Mouse (Mus musculus) limb, embryonic 10.5 days (tissue): Measurements from ENCODE around the gene Olfr709-ps1. TPM values are rescaled to one million over a fixed set of nuclear protein-coding genes. Genes with fewer than 3 reads are reported as not detected.
"Not testable (repeated sequence)": the region's sequence is repeated elsewhere in the genome, so short reads cannot be mapped to it uniquely, and the experiment has no call there.

ENCODE experiments used
- DNase-seq: peaks from one replicate; pipeline ENCODE4 v3.0.0-alpha.2; 2017; ENCODE audit warnings: low spot score
- H3K27ac ChIP-seq: fragments of 300-500 bp; sonication (generic); 2 replicates; pipeline ENCODE4 v1.5.1; 2016; ENCODE audit warnings: mild to moderate bottlenecking
- H3K27me3 ChIP-seq: fragments of 300-500 bp; sonication (generic); 2 replicates; pipeline ENCODE4 v1.6.1; 2016; ENCODE audit warnings: low read depth, mild to moderate bottlenecking; ENCODE audit not compliant: poor library complexity, severe bottlenecking
- H3K36me3 ChIP-seq: fragments of 300-500 bp; sonication (generic); 2 replicates; pipeline ENCODE4 v1.6.1; 2016; ENCODE audit warnings: mild to moderate bottlenecking, moderate library complexity
- H3K4me1 ChIP-seq: fragments of 300-500 bp; sonication (generic); 2 replicates; pipeline ENCODE4 v1.6.1; 2016
- H3K4me3 ChIP-seq: fragments of 300-500 bp; sonication (generic); 2 replicates; pipeline ENCODE4 v1.5.1; 2016; ENCODE audit warnings: mild to moderate bottlenecking, moderate library complexity
- H3K9me3 ChIP-seq: fragments of 300-500 bp; sonication (generic); replicated peaks from 2 replicates; pipeline ENCODE4 v1.6.1; 2016; ENCODE audit warnings: mild to moderate bottlenecking
- WGBS: fragments of 180-500 bp; shearing (Covaris S2); methylation state at CpG from one replicate; pipeline ENCODE4 v1.1.7; 2016; 5-methylcytosine and 5-hydroxymethylcytosine counted together
- polyA plus RNA-seq: library from polyadenylated mRNA; unstranded; fragments of >200 nt; fragmentation: Nextera tagmentation; extraction: Ambion mirVana; gene quantifications from 2 replicates; pipeline ENCODE4 v1.2.1, GENCODE M21; 2016

Olfr709-ps1 gene
- polyA plus RNA-seq, result not detected in 2 replicates

DNA sequence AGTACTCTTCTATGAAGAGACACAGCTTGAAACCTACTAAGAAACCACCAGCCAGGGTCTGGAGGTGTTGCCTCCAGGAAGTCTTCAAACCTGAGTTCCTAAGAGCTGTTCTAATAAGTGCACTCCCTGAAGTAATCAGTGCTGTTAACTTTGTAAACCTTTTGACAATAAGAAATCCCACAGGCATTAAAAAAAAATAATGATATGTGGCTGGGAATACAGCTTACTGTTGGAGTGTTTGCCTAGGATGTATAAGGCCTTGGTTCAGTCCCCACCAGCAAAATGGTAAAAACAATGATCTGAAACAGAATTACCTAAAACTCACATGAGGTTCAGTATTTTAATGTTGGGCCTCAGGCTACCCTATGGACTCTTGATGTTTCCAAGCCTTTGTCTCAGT is at the start of gene Olfr709-ps1:
Olfr709-ps1 (minus strand) TSS at position 101 of the 400 bp plus-strand sequence.
- H3K27me3 ChIP-seq, result no peaks in the 10 kb centered on the region
- H3K27ac ChIP-seq, result no peak within 1 kb of the TSS
- no peaks in the 10 kb centered on the region for H3K9me3 ChIP-seq
- H3K36me3 ChIP-seq, result no peaks in the 10 kb centered on the region
- no peak for DNase-seq
- no peak within 1 kb of the TSS for H3K4me3 ChIP-seq
- H3K4me1 ChIP-seq, result no peaks in the 10 kb centered on the region

GRCm38 (mm10) chr7:106975353-106975752 is 43.3 kb upstream of the Olfr709-ps1 start, which contains the start of gene Olfr711:
TSS of gene Olfr711 (minus strand) at chr7:106975453.
- Histone ChIP-seq H3K27me3 (no peaks in the 10 kb centered on the region), H3K9me3 (no peaks in the 10 kb centered on the region), H3K4me3 (no peak within 1 kb of the TSS), H3K27ac (no peak within 1 kb of the TSS), H3K36me3 (no peaks in the 10 kb centered on the region), H3K4me1 (no peaks in the 10 kb centered on the region)
- WGBS, result 75% methylated on average over 1 of the region's 1 CpGs
- no peak for DNase-seq

DNA sequence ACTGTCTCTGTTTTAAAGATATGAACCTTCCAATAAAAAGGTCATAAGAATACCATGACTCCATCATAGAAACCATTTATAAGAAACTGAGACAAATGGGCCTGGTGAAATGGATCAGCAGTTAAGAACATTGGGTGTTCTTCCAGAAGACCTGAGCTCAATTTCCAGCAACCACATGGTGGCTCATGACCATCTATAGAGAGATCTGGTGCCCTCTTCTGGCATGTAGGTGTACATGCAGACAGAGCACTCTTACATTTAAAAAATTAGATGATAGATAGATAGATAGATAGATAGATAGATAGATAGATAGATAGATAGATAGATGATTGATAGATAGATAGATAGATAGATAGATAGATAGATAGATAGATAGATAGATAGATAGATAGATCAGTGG is 35.5 kb upstream of the Olfr709-ps1 start:
- H3K27ac ChIP-seq, DNase-seq, H3K36me3 ChIP-seq, H3K4me3 ChIP-seq, H3K9me3 ChIP-seq, H3K27me3 ChIP-seq, H3K4me1 ChIP-seq: not testable (repeated sequence)

GRCm38 (mm10) chr7:106963837-106964236 is 31.8 kb upstream of the Olfr709-ps1 start, which contains the start of gene Olfr6:
TSS of gene Olfr6 (minus strand) at chr7:106963937.
- Histone ChIP-seq H3K36me3 (no peaks in the 10 kb centered on the region), H3K4me3 (no peak within 1 kb of the TSS), H3K27me3 (no peaks in the 10 kb centered on the region), H3K4me1 (no peaks in the 10 kb centered on the region), H3K27ac (no peak within 1 kb of the TSS), H3K9me3 (no peaks in the 10 kb centered on the region)
- 85% methylated on average over 1 of the region's 1 CpGs for WGBS
- no peak for DNase-seq

GRCm38 (mm10) chr7:106948212-106948611 is 16.2 kb upstream of the Olfr709-ps1 start, which contains the start of gene Olfr710:
TSS of gene Olfr710 (minus strand) at chr7:106948312.
- Histone ChIP-seq H3K27me3 (no peaks in the 10 kb centered on the region), H3K9me3 (no peaks in the 10 kb centered on the region), H3K4me1 (no peaks in the 10 kb centered on the region), H3K36me3 (no peaks in the 10 kb centered on the region), H3K27ac (no peak within 1 kb of the TSS), H3K4me3 (no peak within 1 kb of the TSS)
- WGBS, result 81% methylated on average over 3 of the region's 3 CpGs
- no peak for DNase-seq

GRCm38 (mm10) chr7:106920961-106921360 is 11.1 kb downstream of the Olfr709-ps1 start:
- DNase-seq, H3K4me3 ChIP-seq, H3K9me3 ChIP-seq, H3K27me3 ChIP-seq, H3K36me3 ChIP-seq, H3K4me1 ChIP-seq, H3K27ac ChIP-seq: not testable (repeated sequence)
- 91% methylated on average over 7 of the region's 7 CpGs for WGBS

DNA sequence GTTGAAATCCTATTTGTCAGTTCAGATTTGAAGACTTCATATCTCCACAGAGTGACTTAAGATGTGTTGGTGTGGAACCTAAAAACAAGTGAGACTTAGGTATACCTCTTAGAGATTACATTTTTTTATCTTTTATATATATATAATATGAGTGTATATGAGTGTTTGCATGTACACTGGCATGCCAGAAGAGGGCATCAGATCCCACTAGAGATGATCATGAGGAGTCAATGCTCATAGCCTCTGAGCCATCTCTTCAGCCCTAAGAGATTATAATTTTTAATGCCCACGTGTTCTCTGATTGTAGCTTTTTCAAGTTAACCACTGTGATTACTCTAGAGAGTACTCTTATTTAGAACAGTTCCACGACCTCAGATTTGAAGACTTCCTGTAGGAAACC is 24.3 kb downstream of the Olfr709-ps1 start, which contains the start of gene Olfr1532-ps1:
Olfr1532-ps1 (plus strand) TSS at position 326 of the 400 bp plus-strand sequence.
- no peak for DNase-seq
- Histone ChIP-seq H3K4me1 (no peaks in the 10 kb centered on the region), H3K27ac (no peak within 1 kb of the TSS), H3K4me3 (no peak within 1 kb of the TSS), H3K36me3 (no peaks in the 10 kb centered on the region), H3K27me3 (no peaks in the 10 kb centered on the region), H3K9me3 (no peaks in the 10 kb centered on the region)
- 71% methylated on average over 2 of the region's 2 CpGs for WGBS

GRCm38 (mm10) chr7:106901141-106901540 is 30.9 kb downstream of the Olfr709-ps1 start, which contains the start of gene Olfr707:
TSS of gene Olfr707 (minus strand) at chr7:106901241.
- not testable (repeated sequence) for H3K4me3 ChIP-seq, H3K4me1 ChIP-seq, H3K27me3 ChIP-seq, H3K36me3 ChIP-seq, H3K27ac ChIP-seq, H3K9me3 ChIP-seq, DNase-seq
- WGBS, result 95% methylated on average over 3 of the region's 3 CpGs

GRCm38 (mm10) chr7:106888062-106888461 is 44.0 kb downstream of the Olfr709-ps1 start, which contains the start of gene Olfr706:
TSS of gene Olfr706 (minus strand) at chr7:106888162.
- Histone ChIP-seq H3K4me1 (no peaks in the 10 kb centered on the region), H3K4me3 (no peak within 1 kb of the TSS), H3K27me3 (no peaks in the 10 kb centered on the region), H3K9me3 (no peaks in the 10 kb centered on the region), H3K36me3 (no peaks in the 10 kb centered on the region), H3K27ac (no peak within 1 kb of the TSS)
- no peak for DNase-seq
- 82% methylated on average over 2 of the region's 2 CpGs for WGBS

DNA sequence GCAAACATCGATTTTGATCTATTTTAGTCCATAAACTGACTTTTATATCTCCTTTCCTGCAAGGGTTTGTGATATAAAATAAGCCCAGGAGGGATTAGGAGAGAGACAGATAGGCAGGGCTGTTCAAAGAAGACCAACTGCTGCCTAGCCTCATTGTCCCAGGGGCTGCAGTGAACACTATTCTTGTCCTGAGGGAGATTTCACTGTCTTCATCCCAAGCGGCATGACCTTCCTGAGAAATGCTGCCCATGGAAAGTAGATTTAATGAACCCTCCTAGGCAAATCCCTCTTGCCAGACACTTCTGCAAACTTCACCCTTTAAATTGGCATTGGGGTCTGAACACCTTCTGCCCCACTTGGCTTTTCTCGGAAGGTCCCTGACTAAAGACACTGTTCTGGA is 55.2 kb downstream of the Olfr709-ps1 start, which contains the start of gene Olfr705:
Olfr705 (minus strand) TSS at position 101 of the 400 bp plus-strand sequence.
- Histone ChIP-seq H3K27me3 (no peaks in the 10 kb centered on the region), H3K36me3 (no peaks in the 10 kb centered on the region), H3K9me3 (no peaks in the 10 kb centered on the region), H3K4me3 (no peak within 1 kb of the TSS), H3K4me1 (no peaks in the 10 kb centered on the region), H3K27ac (no peak within 1 kb of the TSS)
- 86% methylated on average over 3 of the region's 3 CpGs for WGBS
- no peak for DNase-seq

Other genes starting within 250 kb of the Olfr709-ps1 start
- gene Olfr694, start 240.4 kb downstream of the Olfr709-ps1 start, polyA plus RNA-seq, result not detected in 2 replicates
- gene Olfr695, start 215.8 kb downstream of the Olfr709-ps1 start, polyA plus RNA-seq, result not detected in 2 replicates
- not detected in 2 replicates for gene Olfr697, start 189.8 kb downstream of the Olfr709-ps1 start, polyA plus RNA-seq
- gene Olfr698, start 176.8 kb downstream of the Olfr709-ps1 start, polyA plus RNA-seq, result not detected in 2 replicates
- gene Olfr699, start 139.0 kb downstream of the Olfr709-ps1 start, polyA plus RNA-seq, result not detected in 2 replicates
- not detected in 2 replicates for gene Olfr700, start 123.4 kb downstream of the Olfr709-ps1 start, polyA plus RNA-seq
- not detected in 2 replicates for gene Olfr701, start 118.1 kb downstream of the Olfr709-ps1 start, polyA plus RNA-seq
- gene Olfr702, start 98.3 kb downstream of the Olfr709-ps1 start, polyA plus RNA-seq, result not detected in 2 replicates
- not detected in 2 replicates for gene Olfr703, start 88.9 kb downstream of the Olfr709-ps1 start, polyA plus RNA-seq
- gene Olfr704, start 69.0 kb downstream of the Olfr709-ps1 start, polyA plus RNA-seq, result not detected in 2 replicates
- gene Olfr705, start 55.3 kb downstream of the Olfr709-ps1 start, polyA plus RNA-seq, result not detected in 2 replicates
- not detected in 2 replicates for gene Olfr706, start 44.1 kb downstream of the Olfr709-ps1 start, polyA plus RNA-seq
- not detected in 2 replicates for gene Olfr707, start 31.0 kb downstream of the Olfr709-ps1 start, polyA plus RNA-seq
- not detected in 2 replicates for gene Olfr1532-ps1, start 24.2 kb downstream of the Olfr709-ps1 start, polyA plus RNA-seq
- not detected in 2 replicates for gene Olfr710, start 16.1 kb upstream of the Olfr709-ps1 start, polyA plus RNA-seq
- gene Olfr6, start 31.7 kb upstream of the Olfr709-ps1 start, polyA plus RNA-seq, result not detected in 2 replicates
- gene Olfr711, start 43.2 kb upstream of the Olfr709-ps1 start, polyA plus RNA-seq, result not detected in 2 replicates
- gene Olfr2, start 73.9 kb upstream of the Olfr709-ps1 start, polyA plus RNA-seq, result not detected in 2 replicates
- gene Olfr713, start 99.0 kb upstream of the Olfr709-ps1 start, polyA plus RNA-seq, result not detected in 2 replicates
- not detected in 2 replicates for gene Olfr714, start 138.8 kb upstream of the Olfr709-ps1 start, polyA plus RNA-seq
- gene Olfr17, start 161.0 kb upstream of the Olfr709-ps1 start, polyA plus RNA-seq, result not detected in 2 replicates
- gene Olfr715b, start 178.2 kb upstream of the Olfr709-ps1 start, polyA plus RNA-seq, result not detected in 2 replicates
- not detected in 2 replicates for gene Olfr715, start 198.9 kb upstream of the Olfr709-ps1 start, polyA plus RNA-seq
- not detected in 2 replicates for gene Olfr716, start 206.1 kb upstream of the Olfr709-ps1 start, polyA plus RNA-seq
- not detected in 2 replicates for gene Nlrp14, start 234.8 kb upstream of the Olfr709-ps1 start, polyA plus RNA-seq